In genomic region chr1:135280646-135281045, GRCm38 (mm10) we compare ENCODE assay signal across 10 mouse cellular contexts. TPM values are rescaled to one million over a fixed set of nuclear protein-coding genes. Genes with fewer than 3 reads are reported as not detected.
DNase-seq lines count a peak whose midpoint lies in the region; ATAC-seq and TF ChIP-seq lines count a peak whose summit lies in the region.
"Had no signal": no experiment of that assay in that cellular context is flagged by ENCODE, and none has a peak within 500 bp of the region (broad histone marks: within the 10 kb centered on the region; RNA-seq: fewer than 3 reads in every experiment).

No protein-coding gene starts in this region.

- H3K4me3 ChIP-seq in embryonic facial prominence, embryonic 14.5 days (ENCODE audit: low read depth, low read length) = no peak overlapping the region
- no peak overlapping the region for H3K4me3 ChIP-seq in embryonic facial prominence, embryonic 10.5 days
- H3K4me3 ChIP-seq in E14TG2a.4 (replicated peaks; ENCODE audit: low read length) = 0 out of 2 replicates have a peak overlapping the region, but pooled peaks have one; percentile 17
- H3K4me3 ChIP-seq: embryonic facial prominence, embryonic 12.5 days had no signal

- H3K36me3 ChIP-seq in embryonic facial prominence, embryonic 14.5 days (ENCODE audit: control insufficient read depth, insufficient read depth, low read length) = peaks cover 37% of the 10 kb centered on the region
- peaks cover 56% of the 10 kb centered on the region for H3K36me3 ChIP-seq in embryonic facial prominence, embryonic 10.5 days (replicated peaks)
- peaks cover 28% of the 10 kb centered on the region for H3K36me3 ChIP-seq in E14TG2a.4 (ENCODE audit: insufficient read depth, low read length)

- H3K4me1 ChIP-seq in embryonic facial prominence, embryonic 14.5 days (ENCODE audit: control insufficient read depth, insufficient read depth, low read length) = peaks cover 7% of the 10 kb centered on the region; the same call in 1 of the 2 replicates
- H3K4me1 ChIP-seq in embryonic facial prominence, embryonic 10.5 days = peaks cover 20% of the 10 kb centered on the region
- H3K4me1 ChIP-seq in E14TG2a.4 (replicated peaks; ENCODE audit: low read depth, low read length) = peaks cover 27% of the 10 kb centered on the region

- no peak for ATAC-seq in embryonic facial prominence, embryonic 14.5 days (ENCODE audit: low read depth)

- no peaks in the 10 kb centered on the region for H3K27me3 ChIP-seq in embryonic facial prominence, embryonic 14.5 days (replicated peaks; ENCODE audit: control insufficient read depth, insufficient read depth, low read length)
- H3K27me3 ChIP-seq in embryonic facial prominence, embryonic 10.5 days (replicated peaks; ENCODE audit: low read depth, poor library complexity, severe bottlenecking) = no peaks in the 10 kb centered on the region
- peaks cover 24% of the 10 kb centered on the region for H3K27me3 ChIP-seq in E14TG2a.4 (ENCODE audit: insufficient read depth, low read length)
- H3K27me3 ChIP-seq: embryonic facial prominence, embryonic 12.5 days had no signal

- no peaks in the 10 kb centered on the region for H3K9me3 ChIP-seq in embryonic facial prominence, embryonic 14.5 days (ENCODE audit: control insufficient read depth, low read length)
- no peaks in the 10 kb centered on the region for H3K9me3 ChIP-seq in embryonic facial prominence, embryonic 10.5 days
- H3K9me3 ChIP-seq in E14TG2a.4 (ENCODE audit: low read length) = no peaks in the 10 kb centered on the region
- H3K9me3 ChIP-seq: embryonic facial prominence, embryonic 12.5 days had no signal

- intact Hi-C loops in heart, postnatal 36 days (cut with DNase I) = no loop called here
- intact Hi-C loops in left cerebral cortex, postnatal 14 days (cut with DNase I) = loop anchor here (2.0 kb wide), 1 partner anchor 88 kb away; no protein-coding TSS in a partner anchor

- 81% methylated on average over 9 of the region's 9 CpGs for WGBS in embryonic facial prominence, embryonic 14.5 days
- 93% methylated on average over 9 of the region's 9 CpGs for WGBS in embryonic facial prominence, embryonic 10.5 days

- H3K9ac ChIP-seq in embryonic facial prominence, embryonic 14.5 days (ENCODE audit: low read depth, low read length) = no peak overlapping the region
- H3K9ac ChIP-seq: embryonic facial prominence, embryonic 12.5 days had no signal

- H3K4me2 ChIP-seq in embryonic facial prominence, embryonic 14.5 days (ENCODE audit: low read depth, low read length) = no peak overlapping the region
- H3K4me2 ChIP-seq: embryonic facial prominence, embryonic 12.5 days had no signal

- no peak for TF ChIP-seq CTCF in E14TG2a.4 (conservative IDR thresholded peaks at IDR 0.05; ENCODE audit: low read length)

- H3K27ac ChIP-seq in embryonic facial prominence, embryonic 14.5 days (replicated peaks; ENCODE audit: low read depth, low read length) = no peak overlapping the region
- no peak overlapping the region for H3K27ac ChIP-seq in embryonic facial prominence, embryonic 10.5 days (replicated peaks)
- H3K27ac ChIP-seq: embryonic facial prominence, embryonic 12.5 days had no signal

- peak; percentile 74 for DNase-seq in embryonic facial prominence, embryonic 14.5 days (ENCODE audit: low spot score)
- DNase-seq in embryonic facial prominence, embryonic 10.5 days (ENCODE audit: low spot score) = no peak
- DNase-seq in cerebellum, postnatal 25 days = peak; percentile 52 to 73
- peak; percentile 60 to 65 for DNase-seq in heart, postnatal 36 days
- DNase-seq in left cerebral cortex, postnatal 14 days (ENCODE audit: low spot score in 2 of 2) = peak; percentile 58 to 62
- DNase-seq in right cerebral cortex, postnatal 36 days (ENCODE audit: low spot score in 2 of 2) = peak; percentile 33 to 34
- no peak for DNase-seq in urinary bladder, postnatal 25 days (ENCODE audit: low spot score)

RNA-seq across cellular contexts. Expression of gene Rnpep, which starts 3.2 kb away (rescaled TPM):
- polyA plus RNA-seq in embryonic facial prominence, embryonic 14.5 days (2014; fragmentation: Nextera tagmentation; extraction: Ambion mirVana) = 78.1 and 79.9 TPM in 2 replicates
- polyA plus RNA-seq in embryonic facial prominence, embryonic 10.5 days (2016; fragmentation: Nextera tagmentation; extraction: Ambion mirVana) = 97.1 and 100 TPM in 2 replicates
- total RNA-seq in heart, postnatal 36 days (2021) = 10 to 100 TPM; 20.5 to 26.7 TPM
- total RNA-seq in left cerebral cortex, postnatal 14 days (2021) = 10 to 100 TPM; 53.2 to 54.1 TPM

RNA-seq across cellular contexts. Expression of gene Elf3, which starts 22.3 kb away (rescaled TPM):
- 10.0 and 13.8 TPM in 2 replicates for polyA plus RNA-seq in embryonic facial prominence, embryonic 14.5 days (2014; fragmentation: Nextera tagmentation; extraction: Ambion mirVana)
- polyA plus RNA-seq in embryonic facial prominence, embryonic 10.5 days (2016; fragmentation: Nextera tagmentation; extraction: Ambion mirVana) = 6.3 and 6.4 TPM in 2 replicates
- total RNA-seq in heart, postnatal 36 days (2021) = not detected
- not detected for total RNA-seq in left cerebral cortex, postnatal 14 days (2021)
- polyA plus RNA-seq: C2C12 had no signal

RNA-seq across cellular contexts. Expression of gene Timm17a, which starts 32.9 kb away (rescaled TPM):
- polyA plus RNA-seq in embryonic facial prominence, embryonic 14.5 days (2014; fragmentation: Nextera tagmentation; extraction: Ambion mirVana) = 215 and 224 TPM in 2 replicates
- 213 and 215 TPM in 2 replicates for polyA plus RNA-seq in embryonic facial prominence, embryonic 10.5 days (2016; fragmentation: Nextera tagmentation; extraction: Ambion mirVana)
- total RNA-seq in heart, postnatal 36 days (2021) = 100 to 1,000 TPM; 366 to 397 TPM
- total RNA-seq in left cerebral cortex, postnatal 14 days (2021) = 100 to 1,000 TPM; 187 to 189 TPM

RNA-seq across cellular contexts. Expression of gene Lmod1, which starts 44.0 kb away (rescaled TPM):
- 1.0 and 1.4 TPM in 2 replicates for polyA plus RNA-seq in embryonic facial prominence, embryonic 14.5 days (2014; fragmentation: Nextera tagmentation; extraction: Ambion mirVana)
- polyA plus RNA-seq in embryonic facial prominence, embryonic 10.5 days (2016; fragmentation: Nextera tagmentation; extraction: Ambion mirVana) = 0.31 and 0.33 TPM in 2 replicates
- total RNA-seq in heart, postnatal 36 days (2021) = 1 to 10 TPM; 2.9 to 3.7 TPM
- total RNA-seq in left cerebral cortex, postnatal 14 days (2021) = under 1 TPM; 0.34 to 0.72 TPM

Comparison
In these comparisons a context has a peak if more than half of its experiments do, and no peak if none do; other contexts are left out.
1. DNase-seq: peak in embryonic facial prominence, embryonic 14.5 days (single experiment), cerebellum, postnatal 25 days (2 of 2), heart, postnatal 36 days (2 of 2), left cerebral cortex, postnatal 14 days (2 of 2) and right cerebral cortex, postnatal 36 days (2 of 2); none in embryonic facial prominence, embryonic 10.5 days (single experiment) and urinary bladder, postnatal 25 days (single experiment).